Mouse (Mus musculus) common myeloid progenitor, adult 5-6 weeks (primary cell): ENCODE results near the gene Gm7298. TPM values are rescaled to one million over a fixed set of nuclear protein-coding genes. Genes with fewer than 3 reads are reported as not detected.
"Not testable (repeated sequence)": the region's sequence is repeated elsewhere in the genome, so short reads cannot be mapped to it uniquely, and the experiment has no call there.

ENCODE experiments used
- ATAC-seq: replicated peaks from 2 replicates; pipeline ENCODE4 v1.8.0; 2016; ENCODE audit warnings: low read depth, mild to moderate bottlenecking, moderate TSS enrichment, inconsistent platforms; ENCODE audit not compliant: poor library complexity, severe bottlenecking
- total RNA-seq: library from RNA; stranded (forward); fragments of 200-1000, 187-1606 nt; gene quantifications from 2 replicates; pipeline ENCODE4 v1.2.3, GENCODE M21; 2017

Gm7298 gene
- not detected in 2 replicates for total RNA-seq

GRCm38 (mm10) chr6:121732632-121733031 lies at the start of gene Gm7298:
Gene Gm7298, plus strand, starts transcription at chr6:121732932.
- no peak for ATAC-seq

GRCm38 (mm10) chr6:121828034-121828433 lies 95.3 kb downstream of the Gm7298 start:
- ATAC-seq: no peak

GRCm38 (mm10) chr6:121836361-121836760 lies 103.6 kb downstream of the Gm7298 start:
- no peak for ATAC-seq

- not testable (repeated sequence) for ATAC-seq
Measured at GRCm38 (mm10) chr6:121838271-121838670, 105.5 kb downstream of the Gm7298 start, which contains the start of gene Mug1. Gene Mug1, plus strand, starts transcription at chr6:121838541.

Other genes with a start within 250 kb of the Gm7298 start
- gene A2m, start 97.6 kb upstream of the Gm7298 start, total RNA-seq: not detected in 2 replicates
- gene Mug1, start 105.6 kb downstream of the Gm7298 start, total RNA-seq: not detected in 2 replicates